Mouse (Mus musculus) cortical plate, adult 2 months (tissue): Measurements from ENCODE around the gene Rpl36a.

Source experiments
- CTCF ChIP-seq: fragments of 200-500 bp; IDR thresholded peaks from 2 replicates; pipeline ENCODE4 v1.5.1; 2011; ENCODE audit warnings: mild to moderate bottlenecking, control low read depth, low read length; ENCODE audit not compliant: insufficient read depth; ENCODE audit errors: extremely low read depth
- POLR2A ChIP-seq: fragments of 200-500 bp; IDR thresholded peaks from 2 replicates; pipeline ENCODE4 v1.6.1; 2011; ENCODE audit warnings: mild to moderate bottlenecking, low read length, control low read depth; ENCODE audit not compliant: insufficient read depth; ENCODE audit errors: extremely low read depth

DNA sequence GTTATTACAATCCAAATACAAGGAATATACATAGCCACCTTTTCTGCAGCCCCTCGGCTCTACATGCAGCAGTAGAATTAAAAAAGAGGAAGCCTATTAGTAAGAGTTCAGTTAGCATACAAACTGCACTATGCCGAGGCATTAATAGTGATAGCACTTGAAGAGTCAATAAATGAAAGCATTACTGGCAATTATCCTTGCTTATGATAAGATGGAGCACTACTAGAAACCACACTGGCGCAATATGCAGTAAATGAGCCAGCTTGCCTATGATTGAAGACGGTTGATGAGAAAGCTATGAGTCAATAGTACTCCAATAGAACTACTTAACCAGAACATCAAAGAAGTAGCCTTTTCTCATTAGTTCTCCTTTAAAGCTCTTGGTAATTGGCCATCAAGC, 7.6 kb upstream of the Rpl36a start:
- TF ChIP-seq POLR2A (no peak), CTCF (no peak)
